Mouse (Mus musculus): ENCODE results near the gene Rab31. TPM values are rescaled to one million over a fixed set of nuclear protein-coding genes. Genes with fewer than 3 reads are reported as not detected.
"Not testable (repeated sequence)": the region's sequence is repeated elsewhere in the genome, so short reads cannot be mapped to it uniquely, and the experiment has no call there.

Gene Rab31
- polyA plus RNA-seq, 1 experiment: 6.5 TPM

DNA sequence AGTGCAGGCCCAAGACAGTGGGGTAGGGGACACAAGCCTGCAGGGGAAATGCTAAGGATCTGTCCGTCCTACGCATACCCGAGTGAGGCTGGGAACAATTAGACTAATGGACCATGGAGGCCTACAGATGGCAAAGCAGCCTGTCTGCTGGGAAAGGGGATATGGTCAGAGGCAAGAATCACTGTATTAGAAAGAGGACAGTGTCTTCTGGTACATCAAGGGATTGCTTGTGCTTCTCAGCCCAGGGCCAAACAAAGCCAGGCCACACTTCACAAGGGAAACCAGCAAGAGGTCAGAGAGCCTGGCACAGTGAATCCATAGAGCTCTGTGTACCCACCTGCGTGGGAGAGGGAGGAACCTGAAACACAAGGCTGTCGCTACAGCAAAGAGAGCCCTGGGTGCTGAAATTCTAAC is 130.0 kb downstream of the Rab31 start:
- WGBS: 87% methylated on average over 5 of the region's 5 CpGs
- no peak overlapping the region for H3K4me3 ChIP-seq (ENCODE audit: control insufficient read depth, insufficient read depth, low read length)
- H3K27me3 ChIP-seq (ENCODE audit: control insufficient read depth, insufficient read depth, low read length): no peaks in the 10 kb centered on the region
- no peaks in the 10 kb centered on the region for H3K36me3 ChIP-seq (ENCODE audit: control insufficient read depth, insufficient read depth, low read length)
- DNase-seq: no peak
- TF ChIP-seq CTCF (IDR thresholded peaks at IDR 0.05; ENCODE audit: borderline replicate concordance, control insufficient read depth, extremely low read depth, insufficient read depth, low read length, poor library complexity) (no peak), POLR2A (IDR thresholded peaks at IDR 0.05; ENCODE audit: control insufficient read depth, extremely low read depth, insufficient read depth, low read length, poor library complexity) (no peak)
- H3K4me1 ChIP-seq (replicated peaks; ENCODE audit: control insufficient read depth, insufficient read depth, low read length): no peaks in the 10 kb centered on the region
- H3K27ac ChIP-seq (ENCODE audit: control insufficient read depth, insufficient read depth, low read length): no peak overlapping the region

DNA sequence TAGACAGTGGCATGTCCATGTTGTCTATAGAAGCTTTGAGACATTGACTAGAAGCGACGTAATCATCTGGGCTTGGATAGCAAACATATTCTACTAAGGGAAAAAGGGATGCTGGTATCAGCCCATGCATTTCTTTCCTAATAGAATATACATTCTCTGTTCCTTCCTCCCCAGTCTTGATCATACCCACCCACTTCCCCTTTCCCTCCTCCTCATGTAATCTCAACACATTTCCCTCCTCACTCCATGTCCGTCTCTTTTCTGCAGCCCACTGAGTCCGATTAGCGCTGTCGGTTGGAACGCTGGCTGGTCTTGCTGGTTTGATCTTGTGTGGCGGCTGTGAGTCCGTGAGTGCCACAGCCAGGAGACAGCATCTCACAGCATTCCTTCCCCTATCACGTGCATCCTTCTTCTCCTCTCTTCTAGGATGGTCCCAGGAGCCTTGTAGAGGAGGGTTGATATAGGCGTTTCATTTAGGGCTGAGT is 130.8 kb downstream of the Rab31 start, which contains the start of gene Txndc2:
Gene Txndc2, minus strand, starts transcription at position 435 of the 485 bp plus-strand sequence.
- 94% methylated on average over 11 of the region's 11 CpGs for WGBS
- Histone ChIP-seq H3K4me1 (replicated peaks; ENCODE audit: control insufficient read depth, insufficient read depth, low read length) (no peaks in the 10 kb centered on the region), H3K27ac (ENCODE audit: control insufficient read depth, insufficient read depth, low read length) (no peak within 1 kb of the TSS), H3K36me3 (ENCODE audit: control insufficient read depth, insufficient read depth, low read length) (no peaks in the 10 kb centered on the region), H3K4me3 (ENCODE audit: control insufficient read depth, insufficient read depth, low read length) (no peak within 1 kb of the TSS), H3K27me3 (ENCODE audit: control insufficient read depth, insufficient read depth, low read length) (no peaks in the 10 kb centered on the region)
- DNase-seq: no peak
- TF ChIP-seq POLR2A (IDR thresholded peaks at IDR 0.05; ENCODE audit: control insufficient read depth, extremely low read depth, insufficient read depth, low read length, poor library complexity): no peak
- TF ChIP-seq CTCF (IDR thresholded peaks at IDR 0.05; ENCODE audit: borderline replicate concordance, control insufficient read depth, extremely low read depth, insufficient read depth, low read length, poor library complexity): no peak

DNA sequence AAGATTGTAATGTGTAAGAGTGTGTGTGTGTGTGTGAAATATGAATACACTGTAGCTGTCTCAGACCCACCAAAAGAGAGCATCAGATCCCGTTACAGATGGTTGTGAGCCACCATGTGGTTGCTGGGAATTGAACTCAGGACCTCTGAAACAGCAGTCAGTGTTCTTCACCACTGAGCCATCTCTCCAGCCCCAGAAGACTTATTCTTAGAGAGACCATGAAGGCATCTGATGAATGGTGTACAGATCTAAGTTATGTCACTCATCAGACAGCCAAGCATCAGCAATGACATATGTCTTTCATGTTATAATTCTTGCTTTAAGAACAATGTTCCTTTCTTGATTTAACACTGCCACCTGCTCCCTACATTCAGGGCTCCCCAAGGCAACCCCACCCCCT is 133.4 kb downstream of the Rab31 start:
- 94% methylated on average over 1 of the region's 1 CpGs for WGBS
- no peak overlapping the region for H3K4me3 ChIP-seq (ENCODE audit: control insufficient read depth, insufficient read depth, low read length)
- H3K36me3 ChIP-seq (ENCODE audit: control insufficient read depth, insufficient read depth, low read length): no peaks in the 10 kb centered on the region
- no peaks in the 10 kb centered on the region for H3K4me1 ChIP-seq (replicated peaks; ENCODE audit: control insufficient read depth, insufficient read depth, low read length)
- DNase-seq: no peak
- no peak for TF ChIP-seq CTCF (IDR thresholded peaks at IDR 0.05; ENCODE audit: borderline replicate concordance, control insufficient read depth, extremely low read depth, insufficient read depth, low read length, poor library complexity)
- no peak for TF ChIP-seq POLR2A (IDR thresholded peaks at IDR 0.05; ENCODE audit: control insufficient read depth, extremely low read depth, insufficient read depth, low read length, poor library complexity)
- H3K27me3 ChIP-seq (ENCODE audit: control insufficient read depth, insufficient read depth, low read length): no peaks in the 10 kb centered on the region
- H3K27ac ChIP-seq (ENCODE audit: control insufficient read depth, insufficient read depth, low read length): no peak overlapping the region

DNA sequence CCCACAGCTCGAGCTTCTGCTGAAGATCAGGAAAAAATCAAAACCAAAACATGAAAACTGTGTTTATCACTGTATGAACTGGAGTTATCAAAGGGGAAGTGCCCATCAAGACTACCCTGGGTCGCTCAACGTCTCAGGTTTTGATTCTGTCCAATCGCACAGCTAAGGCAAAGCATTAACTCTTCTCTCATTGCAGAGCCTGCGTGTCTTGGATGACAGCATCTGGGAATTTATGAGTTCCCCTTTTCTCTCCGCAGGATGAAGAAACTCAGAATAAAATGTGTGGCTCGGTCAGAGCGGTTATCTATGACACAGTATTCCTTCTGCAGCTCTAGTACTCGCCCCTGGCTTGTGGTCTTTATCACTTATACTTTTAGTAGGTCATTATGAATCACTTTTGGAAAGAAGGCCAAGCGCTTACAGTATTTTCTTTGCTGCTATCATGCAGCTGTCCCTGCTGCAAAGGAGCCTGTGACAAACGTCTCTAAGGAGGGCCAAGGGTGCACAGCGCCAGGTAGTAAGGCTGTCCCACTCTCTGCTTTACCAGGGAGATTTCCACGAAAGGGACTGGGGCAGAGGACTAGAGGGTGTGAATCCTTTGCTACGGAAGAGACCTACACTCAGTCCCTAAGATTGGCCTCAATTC is 136.7 kb downstream of the Rab31 start:
- Histone ChIP-seq H3K4me3 (ENCODE audit: control insufficient read depth, insufficient read depth, low read length) (no peak overlapping the region), H3K36me3 (ENCODE audit: control insufficient read depth, insufficient read depth, low read length) (no peaks in the 10 kb centered on the region), H3K27me3 (ENCODE audit: control insufficient read depth, insufficient read depth, low read length) (no peaks in the 10 kb centered on the region), H3K27ac (ENCODE audit: control insufficient read depth, insufficient read depth, low read length) (no peak overlapping the region), H3K4me1 (replicated peaks; ENCODE audit: control insufficient read depth, insufficient read depth, low read length) (no peaks in the 10 kb centered on the region)
- TF ChIP-seq CTCF (IDR thresholded peaks at IDR 0.05; ENCODE audit: borderline replicate concordance, control insufficient read depth, extremely low read depth, insufficient read depth, low read length, poor library complexity) (no peak), POLR2A (IDR thresholded peaks at IDR 0.05; ENCODE audit: control insufficient read depth, extremely low read depth, insufficient read depth, low read length, poor library complexity) (no peak)
- no peak for DNase-seq
- 29% methylated on average over 14 of the region's 14 CpGs for WGBS

DNA sequence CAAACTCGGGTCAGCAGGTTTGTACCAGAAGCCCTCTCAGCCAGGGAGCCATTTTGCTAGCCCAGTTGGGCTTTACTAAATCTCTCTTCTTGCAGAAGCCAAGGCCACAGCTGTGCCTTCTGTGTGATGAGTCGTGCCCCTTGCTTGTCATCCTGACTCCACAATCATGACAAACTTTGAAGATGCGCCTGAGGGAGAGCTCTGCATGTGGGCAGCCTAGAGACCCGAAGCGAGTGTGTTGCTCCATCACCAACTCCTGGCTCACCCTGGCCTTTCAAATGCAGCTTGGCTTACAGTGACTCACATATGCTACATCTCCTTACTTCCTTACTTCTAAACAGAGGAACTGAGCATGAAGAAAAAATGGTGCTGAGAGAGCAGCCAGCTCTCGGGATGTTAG is 142.6 kb downstream of the Rab31 start:
- no peaks in the 10 kb centered on the region for H3K4me1 ChIP-seq (replicated peaks; ENCODE audit: control insufficient read depth, insufficient read depth, low read length)

DNA sequence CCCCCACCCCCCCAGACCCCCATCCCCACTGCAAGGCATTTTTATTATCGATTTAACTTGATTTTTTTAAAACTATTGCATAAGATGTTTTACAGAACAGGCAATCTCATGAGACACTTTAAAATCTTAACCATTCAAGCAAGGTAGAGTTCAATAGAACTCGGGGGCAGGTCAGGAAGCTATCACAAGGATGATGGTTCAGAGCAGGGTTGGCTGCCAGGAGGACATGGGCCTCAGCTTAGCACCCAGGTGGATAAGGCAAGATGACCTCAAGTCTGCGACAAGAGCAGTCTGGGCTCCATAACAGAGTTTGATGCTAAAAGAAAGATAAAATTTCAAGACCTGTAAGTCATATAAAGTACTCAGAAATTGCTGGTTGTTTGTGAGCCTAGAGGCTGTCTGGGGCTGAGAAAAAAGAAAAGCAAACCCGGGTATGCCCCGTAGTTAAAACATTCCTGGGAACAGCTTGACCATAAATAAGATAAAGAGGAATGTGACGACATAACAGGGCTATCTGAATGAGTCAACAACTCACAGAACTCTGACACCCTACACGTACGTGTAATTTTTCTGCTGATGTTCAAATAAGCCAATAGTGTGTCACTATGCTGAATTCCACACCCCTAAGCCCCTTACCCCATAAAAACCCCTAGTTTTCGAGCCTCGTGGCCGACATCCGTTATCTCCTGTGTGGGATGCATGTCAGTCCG is 143.6 kb downstream of the Rab31 start:
- not testable (repeated sequence) for H3K27ac ChIP-seq (ENCODE audit: control insufficient read depth, insufficient read depth, low read length); H3K4me3 ChIP-seq (ENCODE audit: control insufficient read depth, insufficient read depth, low read length); DNase-seq; H3K4me1 ChIP-seq (replicated peaks; ENCODE audit: control insufficient read depth, insufficient read depth, low read length); H3K27me3 ChIP-seq (ENCODE audit: control insufficient read depth, insufficient read depth, low read length); H3K36me3 ChIP-seq (ENCODE audit: control insufficient read depth, insufficient read depth, low read length)
- 95% methylated on average over 13 of the region's 13 CpGs for WGBS

More for the DNA sequence above, 142.6 kb downstream of the Rab31 start:
- 89% methylated on average over 6 of the region's 6 CpGs for WGBS
- no peak for TF ChIP-seq POLR2A (IDR thresholded peaks at IDR 0.05; ENCODE audit: control insufficient read depth, extremely low read depth, insufficient read depth, low read length, poor library complexity)
- no peak for TF ChIP-seq CTCF (IDR thresholded peaks at IDR 0.05; ENCODE audit: borderline replicate concordance, control insufficient read depth, extremely low read depth, insufficient read depth, low read length, poor library complexity)
- Histone ChIP-seq H3K4me3 (ENCODE audit: control insufficient read depth, insufficient read depth, low read length) (no peak overlapping the region), H3K27ac (ENCODE audit: control insufficient read depth, insufficient read depth, low read length) (no peak overlapping the region), H3K36me3 (ENCODE audit: control insufficient read depth, insufficient read depth, low read length) (no peaks in the 10 kb centered on the region), H3K27me3 (ENCODE audit: control insufficient read depth, insufficient read depth, low read length) (no peaks in the 10 kb centered on the region)
- DNase-seq: no peak

Data from thymus, adult 2 months (tissue).